Mouse (Mus musculus) spleen, adult 2 months (tissue): Measurements from ENCODE around the gene Bcap31.

ENCODE experiments used
- CTCF ChIP-seq: fragments of 200-500 bp; IDR thresholded peaks from 2 replicates; pipeline ENCODE4 v1.5.1; 2011; ENCODE audit warnings: mild to moderate bottlenecking, inconsistent platforms; ENCODE audit not compliant: insufficient read depth, insufficient read length, insufficient replicate concordance; ENCODE audit errors: extremely low read depth
- POLR2A ChIP-seq: fragments of 200-500 bp; IDR thresholded peaks from 2 replicates; pipeline ENCODE4 v1.6.1; 2011; ENCODE audit warnings: low read depth, low read length, inconsistent platforms

- TF ChIP-seq CTCF: no peak
- no peak for TF ChIP-seq POLR2A
These were observed 49.3 kb upstream of the Bcap31 start for GRCm38 (mm10) chrX:73765311-73765710.
